Comparison of ENCODE assay signal across 8 mouse cellular contexts in genomic region chr16:52452862-52453715, GRCm38 (mm10). TPM values are rescaled to one million over a fixed set of nuclear protein-coding genes. Genes with fewer than 3 reads are reported as not detected.
DNase-seq lines count a peak whose midpoint lies in the region; ATAC-seq lines count a peak whose summit lies in the region.

No protein-coding gene starts in this region.

- H3K9me3 ChIP-seq in embryonic facial prominence, embryonic 10.5 days = no peaks in the 10 kb centered on the region
- no peaks in the 10 kb centered on the region for H3K9me3 ChIP-seq in intestine, embryonic 16.5 days (ENCODE audit: control insufficient read depth, low read length)

- peak overlapping the region; percentile 63 for H3K4me3 ChIP-seq in embryonic facial prominence, embryonic 10.5 days
- H3K4me3 ChIP-seq in intestine, embryonic 16.5 days (ENCODE audit: low read length) = peak overlapping the region; percentile 75

- peak; percentile 96 for ATAC-seq in intestine, embryonic 16.5 days

- H3K36me3 ChIP-seq in embryonic facial prominence, embryonic 10.5 days (replicated peaks) = no peaks in the 10 kb centered on the region
- H3K36me3 ChIP-seq in intestine, embryonic 16.5 days (ENCODE audit: control insufficient read depth, insufficient read depth, low read length) = no peaks in the 10 kb centered on the region

- 0 out of 2 replicates have a peak overlapping the region, but pooled peaks have one; percentile 30 for H3K27ac ChIP-seq in embryonic facial prominence, embryonic 10.5 days (replicated peaks)
- H3K27ac ChIP-seq in intestine, embryonic 16.5 days (ENCODE audit: low read length) = peak overlapping the region; percentile 74

- WGBS in embryonic facial prominence, embryonic 10.5 days = under 1% methylated on average over 55 of the region's 55 CpGs
- under 1% methylated on average over 48 of the region's 55 CpGs for WGBS in intestine, embryonic 16.5 days

- H3K27me3 ChIP-seq in embryonic facial prominence, embryonic 10.5 days (replicated peaks; ENCODE audit: low read depth, poor library complexity, severe bottlenecking) = peaks cover 38% of the 10 kb centered on the region
- no peaks in the 10 kb centered on the region for H3K27me3 ChIP-seq in intestine, embryonic 16.5 days (replicated peaks; ENCODE audit: control insufficient read depth, insufficient read depth, low read length)

- peak overlapping the region; percentile 90 for H3K4me2 ChIP-seq in intestine, embryonic 16.5 days (ENCODE audit: low read depth, low read length)

- intact Hi-C loops in left cerebral cortex, postnatal 25 days (cut with DNase I) = loop anchor here (2.0 to 5.0 kb wide), 2 partner anchors 814 to 1611 kb away; no protein-coding TSS in a partner anchor

- H3K9ac ChIP-seq in intestine, embryonic 16.5 days (ENCODE audit: low read depth, low read length) = peak overlapping the region; percentile 72

- DNase-seq in adrenal gland, postnatal 10 days = peak; percentile 97
- peak; percentile 97 for DNase-seq in embryonic facial prominence, embryonic 10.5 days (ENCODE audit: low spot score)
- peak; percentile 93 to 95 for DNase-seq in gastrocnemius, postnatal 4 days (ENCODE audit: low spot score in 2 of 2)
- peak; percentile 97 to 99 for DNase-seq in left cerebral cortex, postnatal 25 days (ENCODE audit: low spot score in 2 of 2)
- DNase-seq in mesoderm, embryonic 11.5 days (ENCODE audit: low read depth, low spot score) = peak; percentile 97
- DNase-seq in right cerebral cortex, postnatal 25 days = peak; percentile 98
- DNase-seq in urinary bladder, postnatal 36 days (ENCODE audit: low spot score in 2 of 2) = peak; percentile 96 to 97

- H3K4me1 ChIP-seq in embryonic facial prominence, embryonic 10.5 days = peaks cover 40% of the 10 kb centered on the region
- H3K4me1 ChIP-seq in intestine, embryonic 16.5 days (ENCODE audit: control insufficient read depth, insufficient read depth, low read length) = peaks cover 10% of the 10 kb centered on the region

RNA-seq across cellular contexts. Expression of gene Alcam, which starts 0.8 kb away (rescaled TPM):
- total RNA-seq in adrenal gland, postnatal 10 days (2021) = 10 to 100 TPM; 48.8 to 51.4 TPM
- polyA plus RNA-seq in embryonic facial prominence, embryonic 10.5 days (2016; fragmentation: Nextera tagmentation; extraction: Ambion mirVana) = 5.1 and 5.4 TPM in 2 replicates
- 1 to 10 TPM; 8.7 to 9.2 TPM for total RNA-seq in gastrocnemius, postnatal 4 days (2021)
- polyA plus RNA-seq in intestine, embryonic 16.5 days (2015; fragmentation: Nextera tagmentation; extraction: Ambion mirVana) = 13.7 and 16.8 TPM in 2 replicates
- total RNA-seq in left cerebral cortex, postnatal 25 days (2021) = 100 to 1,000 TPM; 163 to 183 TPM

Comparison
In these comparisons a context has a peak if more than half of its experiments do, and no peak if none do; other contexts are left out.
1. Peak in every context shown above with its lines: DNase-seq, ATAC-seq, H3K4me3 ChIP-seq and H3K27ac ChIP-seq.
2. RNA of gene Alcam, which starts 0.8 kb away (total RNA-seq): 163 to 183 TPM in left cerebral cortex, postnatal 25 days and 48.8 to 51.4 TPM in adrenal gland, postnatal 10 days; 8.7 to 9.2 TPM in gastrocnemius, postnatal 4 days; every median in the first group is over 4 times any median in the second.